Mouse (Mus musculus) MEL (cell line): Measurements from ENCODE around the gene Olfr1014. TPM values are rescaled to one million over a fixed set of nuclear protein-coding genes. Genes with fewer than 3 reads are reported as not detected.

ENCODE experiments used
- DNase-seq: peaks from one replicate; pipeline ENCODE4 v3.0.0; 2011; ENCODE audit warnings: low read depth, low spot score
- H3K27ac ChIP-seq: 2 replicates; pipeline ENCODE4 v1.5.1; 2012; ENCODE audit warnings: low read depth, mild to moderate bottlenecking, control low read depth, low read length, moderate library complexity; ENCODE audit not compliant: control insufficient read depth
- H3K27me3 ChIP-seq, 2 experiments: fragments of 150-350 bp in 1 of 2; sonication (generic) in 1 of 2; 2 replicates each; pipeline ENCODE4 v1.6.1; 2012; ENCODE audit warnings: low read length in 2 of 2, mild to moderate bottlenecking in 2 of 2, improper control_type of control experiment in 1 of 2, moderate library complexity in 1 of 2; ENCODE audit not compliant: insufficient read depth in 2 of 2, control insufficient read depth in 1 of 2
- H3K36me3 ChIP-seq, 2 experiments: 2 replicates each; pipeline ENCODE4 v1.6.1; 2012 to 2014; ENCODE audit warnings: low read length in 2 of 2, improper control_type of control experiment in 1 of 2, inconsistent platforms in 1 of 2, mild to moderate bottlenecking in 1 of 2; ENCODE audit not compliant: insufficient read depth in 2 of 2, control insufficient read depth in 1 of 2
- H3K4me1 ChIP-seq, 2 experiments: fragments of 150-350 bp in 1 of 2; sonication (generic) in 1 of 2; 2 replicates each; pipeline ENCODE4 v1.6.1; 2012; ENCODE audit warnings: low read length in 2 of 2, improper control_type of control experiment in 1 of 2, mild to moderate bottlenecking in 1 of 2; ENCODE audit not compliant: insufficient read depth in 2 of 2, control insufficient read depth in 1 of 2
- H3K4me3 ChIP-seq, 2 experiments: fragments of 150-350 bp in 1 of 2; sonication (generic) in 1 of 2; 2 replicates each; pipeline ENCODE4 v1.5.1; 2012; ENCODE audit warnings: low read depth in 2 of 2, low read length in 2 of 2, mild to moderate bottlenecking in 2 of 2, moderate library complexity in 2 of 2, control low read depth in 1 of 2, improper control_type of control experiment in 1 of 2; ENCODE audit not compliant: control insufficient read depth in 1 of 2, insufficient read depth in 1 of 2
- H3K79me2 ChIP-seq: 2 replicates; pipeline ENCODE4 v1.6.1; 2012; ENCODE audit warnings: mild to moderate bottlenecking, low read length, moderate library complexity; ENCODE audit not compliant: control insufficient read depth, poor library complexity, insufficient read depth
- H3K9ac ChIP-seq: 2 replicates; pipeline ENCODE4 v1.6.1; 2012; ENCODE audit warnings: low read depth, mild to moderate bottlenecking, control low read depth, low read length, moderate library complexity; ENCODE audit not compliant: control insufficient read depth, poor library complexity, severe bottlenecking
- H3K9me3 ChIP-seq: fragments of 150-350 bp; sonication (generic); replicated peaks from 2 replicates; pipeline ENCODE4 v1.6.1; 2012; ENCODE audit warnings: mild to moderate bottlenecking, low read length, improper control_type of control experiment, moderate library complexity; ENCODE audit not compliant: insufficient read depth
- CHD1 ChIP-seq: IDR thresholded peaks from 2 replicates; pipeline ENCODE4 v1.6.1; 2012; ENCODE audit warnings: low read depth, mild to moderate bottlenecking, inconsistent platforms, low read length, improper control_type of control experiment
- CHD2 ChIP-seq: IDR thresholded peaks from 2 replicates; pipeline ENCODE4 v1.6.1; 2011; ENCODE audit warnings: low read length, improper control_type of control experiment
- CTCF ChIP-seq, 3 experiments: IDR thresholded peaks in 2 of 3; conservative IDR thresholded peaks in 1 of 3; 2 replicates each; pipeline ENCODE4 v1.5.1; 2011 to 2012; ENCODE audit warnings: low read length in 3 of 3, low read depth in 2 of 3, mild to moderate bottlenecking in 2 of 3, improper control_type of control experiment in 1 of 3, inconsistent platforms in 1 of 3, mixed read lengths in 1 of 3, moderate library complexity in 1 of 3; ENCODE audit not compliant: control insufficient read depth in 1 of 3, insufficient read depth in 1 of 3, poor library complexity in 1 of 3, severe bottlenecking in 1 of 3
- E2F4 ChIP-seq: IDR thresholded peaks from 2 replicates; pipeline ENCODE4 v1.6.1; 2011; ENCODE audit warnings: low read depth, low read length, improper control_type of control experiment, borderline replicate concordance
- ELF1 ChIP-seq: IDR thresholded peaks from 2 replicates; pipeline ENCODE4 v1.6.1; 2014; ENCODE audit warnings: low read depth, mild to moderate bottlenecking, inconsistent platforms, low read length, improper control_type of control experiment, moderate library complexity
- EP300 ChIP-seq, 2 experiments: IDR thresholded peaks; 2 replicates each; pipeline ENCODE4 v1.6.1; 2011; ENCODE audit warnings: improper control_type of control experiment in 2 of 2, low read length in 2 of 2, low read depth in 1 of 2, mild to moderate bottlenecking in 1 of 2
- MAFK ChIP-seq: IDR thresholded peaks from 2 replicates; pipeline ENCODE4 v1.6.1; 2011; ENCODE audit warnings: low read depth, mild to moderate bottlenecking, low read length, improper control_type of control experiment, borderline replicate concordance
- MAX ChIP-seq: IDR thresholded peaks from 2 replicates; pipeline ENCODE4 v1.6.1; 2011; ENCODE audit warnings: low read length, improper control_type of control experiment
- MXI1 ChIP-seq: IDR thresholded peaks from 2 replicates; pipeline ENCODE4 v1.6.1; 2011; ENCODE audit warnings: mild to moderate bottlenecking, low read depth, low read length, improper control_type of control experiment
- MYB ChIP-seq: IDR thresholded peaks from 2 replicates; pipeline ENCODE4 v1.6.1; 2011; ENCODE audit warnings: mild to moderate bottlenecking, low read depth, low read length, improper control_type of control experiment
- MYC ChIP-seq: IDR thresholded peaks from 2 replicates; pipeline ENCODE4 v1.6.1; 2011; ENCODE audit warnings: low read depth, mild to moderate bottlenecking, low read length, improper control_type of control experiment, moderate library complexity
- NELFE ChIP-seq: IDR thresholded peaks from 2 replicates; pipeline ENCODE4 v1.6.1; 2011; ENCODE audit warnings: low read depth, low read length, improper control_type of control experiment
- POLR2A ChIP-seq, 2 experiments: IDR thresholded peaks; 2 replicates each; pipeline ENCODE4 v1.6.1; 2011 to 2012; ENCODE audit warnings: low read length in 2 of 2, mild to moderate bottlenecking in 2 of 2, control low read depth in 1 of 2, improper control_type of control experiment in 1 of 2, low read depth in 1 of 2, moderate library complexity in 1 of 2; ENCODE audit not compliant: control insufficient read depth in 1 of 2, insufficient read depth in 1 of 2, poor library complexity in 1 of 2
- SIN3A ChIP-seq: IDR thresholded peaks from 2 replicates; pipeline ENCODE4 v1.6.1; 2012; ENCODE audit warnings: low read length, improper control_type of control experiment, inconsistent platforms
- TAL1 ChIP-seq: IDR thresholded peaks from 2 replicates; pipeline ENCODE4 v1.6.1; 2012; ENCODE audit warnings: mild to moderate bottlenecking, inconsistent platforms, low read length, moderate library complexity, mixed read lengths
- USF1 ChIP-seq: IDR thresholded peaks from 2 replicates; pipeline ENCODE4 v1.6.1; 2014; ENCODE audit warnings: low read depth, mild to moderate bottlenecking, inconsistent platforms, low read length, improper control_type of control experiment, moderate library complexity
- ZC3H11A ChIP-seq: IDR thresholded peaks from 2 replicates; pipeline ENCODE4 v1.6.1; 2012; ENCODE audit warnings: low read depth, mild to moderate bottlenecking, inconsistent platforms, low read length, improper control_type of control experiment
- ZMIZ1 ChIP-seq: IDR thresholded peaks from 2 replicates; pipeline ENCODE4 v1.6.1; 2012; ENCODE audit warnings: low read depth, mild to moderate bottlenecking, inconsistent platforms, low read length, improper control_type of control experiment, moderate library complexity
- ZNF384 ChIP-seq: IDR thresholded peaks from 2 replicates; pipeline ENCODE4 v1.6.1; 2012; ENCODE audit warnings: low read depth, mild to moderate bottlenecking, inconsistent platforms, low read length, improper control_type of control experiment
- polyA plus RNA-seq, 2 experiments: library from polyadenylated mRNA; stranded (reverse) in 1 of 2; unstranded in 1 of 2; fragments of >175 nt in 1 of 2; fragments of >200 nt in 1 of 2; gene quantifications; 2 replicates each; pipeline versions ENCODE4 v1.2.1 to v1.2.4; 2012; ENCODE audit warnings: low replicate concordance in 2 of 2, low read depth in 1 of 2; ENCODE audit not compliant: insufficient read length in 2 of 2, insufficient read depth in 1 of 2, missing spikeins in 1 of 2
- total RNA-seq: library from RNA; depleted of rRNA; stranded (reverse); fragments of 300-350 nt; gene quantifications from 2 replicates; pipeline ENCODE4 v1.2.3, GENCODE M21; 2012

Gene Olfr1014
- total and polyA plus RNA-seq, 3 experiments: not detected

DNA sequence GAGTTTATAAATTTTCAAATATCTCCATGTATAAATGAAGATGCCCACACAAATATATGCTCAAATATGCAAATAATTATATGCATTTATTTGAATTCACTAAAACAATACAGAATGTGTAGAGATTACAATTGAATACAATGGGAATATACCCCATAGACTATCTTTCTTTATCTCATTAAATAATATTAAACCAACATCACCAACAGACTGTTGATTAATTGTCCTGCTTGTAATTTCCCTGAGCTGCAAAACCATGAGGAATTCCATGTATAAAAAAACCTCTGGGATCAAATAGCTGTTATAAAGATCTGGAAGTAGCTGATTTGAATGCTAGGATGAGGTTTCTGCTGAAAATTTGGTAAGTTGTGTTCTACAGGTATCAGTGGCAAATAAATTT lies 5.7 kb upstream of the Olfr1014 start, which contains the start of gene Olfr1013:
Gene Olfr1013, plus strand, starts transcription at position 301 of the 400 bp plus-strand sequence.
- H3K4me3 ChIP-seq: no peak within 1 kb of the TSS
- H3K4me1 ChIP-seq: no peaks in the 10 kb centered on the region
- H3K36me3 ChIP-seq: no peaks in the 10 kb centered on the region
- H3K79me2 ChIP-seq: no peaks in the 10 kb centered on the region
- no peaks in the 10 kb centered on the region for H3K9me3 ChIP-seq
- no peak within 1 kb of the TSS for H3K27ac ChIP-seq
- DNase-seq: no peak
- no peaks in the 10 kb centered on the region for H3K27me3 ChIP-seq
- H3K9ac ChIP-seq: no peak within 1 kb of the TSS
- TF ChIP-seq ZC3H11A: no peak
- no peak for TF ChIP-seq ZNF384
- no peak for TF ChIP-seq E2F4
- TF ChIP-seq MYB: no peak
- TF ChIP-seq SIN3A: no peak
- no peak for TF ChIP-seq EP300 (IDR thresholded peaks at IDR 0.05; ENCODE audit: low read depth in 1 of 2, low read length in 2 of 2)
- TF ChIP-seq NELFE: no peak
- TF ChIP-seq TAL1: no peak
- no peak for TF ChIP-seq POLR2A (IDR thresholded peaks at IDR 0.05; ENCODE audit: control insufficient read depth in 1 of 2, insufficient read depth in 1 of 2, low read depth in 1 of 2, low read length in 2 of 2, poor library complexity in 1 of 2)

DNA sequence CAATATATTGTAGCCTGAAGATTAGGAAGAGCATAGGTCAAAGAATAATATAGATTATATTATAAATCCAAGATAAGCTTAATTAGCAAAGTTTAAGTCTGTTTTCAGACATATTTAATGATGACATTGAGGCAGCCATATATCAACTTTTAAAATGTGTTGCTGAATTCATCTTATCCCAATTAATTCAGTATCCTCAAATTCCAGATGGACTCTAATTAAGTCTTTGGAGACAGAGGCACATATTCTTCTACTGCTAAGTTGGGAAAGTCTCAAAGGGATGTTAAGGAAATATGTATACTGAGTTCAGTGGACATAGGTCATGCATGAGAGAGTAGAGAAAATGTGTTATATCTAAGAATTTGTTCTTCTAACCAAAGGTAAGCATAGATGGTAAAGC lies 9.2 kb downstream of the Olfr1014 start, which contains the start of gene Olfr1015:
Gene Olfr1015, plus strand, starts transcription at position 301 of the 400 bp plus-strand sequence.
- no peak within 1 kb of the TSS for H3K4me3 ChIP-seq
- H3K79me2 ChIP-seq: no peaks in the 10 kb centered on the region
- no peak within 1 kb of the TSS for H3K9ac ChIP-seq
- no peaks in the 10 kb centered on the region for H3K27me3 ChIP-seq
- H3K36me3 ChIP-seq: no peaks in the 10 kb centered on the region
- no peak for DNase-seq
- no peak within 1 kb of the TSS for H3K27ac ChIP-seq
- TF ChIP-seq ZMIZ1 (no peak), CHD1 (no peak), NELFE (no peak), CHD2 (no peak), E2F4 (no peak), MYC (no peak), USF1 (no peak), MAX (no peak), ELF1 (no peak), MAFK (no peak)
- no peaks in the 10 kb centered on the region for H3K9me3 ChIP-seq
- H3K4me1 ChIP-seq: no peaks in the 10 kb centered on the region

DNA sequence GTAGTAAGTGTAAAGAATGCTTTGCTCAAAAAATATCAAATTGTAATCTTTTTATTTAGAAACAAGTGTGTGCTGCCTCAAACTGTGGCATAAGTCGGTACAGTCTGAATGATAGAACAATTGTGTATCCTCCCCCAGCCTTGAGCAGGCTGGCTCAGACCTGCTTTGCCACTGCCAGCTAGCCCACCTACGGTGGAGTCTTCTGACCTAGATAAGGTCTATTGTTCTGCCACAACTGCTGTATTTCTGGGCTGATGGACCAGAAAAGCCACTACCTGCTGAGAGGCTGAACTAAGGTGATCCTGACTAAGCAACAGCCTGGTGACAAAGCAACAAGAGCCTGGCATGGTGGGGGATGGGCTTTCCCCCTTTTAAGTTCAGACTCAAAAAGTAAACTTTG lies 19.8 kb downstream of the Olfr1014 start:
- no peak for TF ChIP-seq CHD1
- no peak for TF ChIP-seq CTCF (IDR thresholded peaks at IDR 0.05 in 2 of 3, conservative IDR thresholded peaks at IDR 0.05 in 1 of 3; ENCODE audit: control insufficient read depth in 1 of 3, insufficient read depth in 1 of 3, low read depth in 2 of 3, low read length in 3 of 3, poor library complexity in 1 of 3, severe bottlenecking in 1 of 3)
- TF ChIP-seq MXI1: no peak
- TF ChIP-seq SIN3A: no peak
- TF ChIP-seq CHD2: no peak
- TF ChIP-seq ZNF384: no peak
- TF ChIP-seq, all 39 proteins: peak for 0
- no peaks in the 10 kb centered on the region for H3K4me1 ChIP-seq
- H3K36me3 ChIP-seq: no peaks in the 10 kb centered on the region
- no peaks in the 10 kb centered on the region for H3K79me2 ChIP-seq
- no peak overlapping the region for H3K27ac ChIP-seq
- no peaks in the 10 kb centered on the region for H3K9me3 ChIP-seq
- no peak overlapping the region for H3K4me3 ChIP-seq
- no peak overlapping the region for H3K9ac ChIP-seq
- no peak for DNase-seq
- H3K27me3 ChIP-seq: no peaks in the 10 kb centered on the region
